Mouse (Mus musculus) heart, adult 8-10 months (tissue): ENCODE measurements at regions not wholly inside any gene's neighbourhood (a gene's known extent, or its start where the extent isn't known, plus 50 kb on each side); places are given as distances from the start of the nearest gene placed in this dataset.
"Not testable (repeated sequence)": the region's sequence is repeated elsewhere in the genome, so short reads cannot be mapped to it uniquely, and the experiment has no call there.

Experiments used
- DNase-seq: peaks from one replicate; pipeline ENCODE4 v3.0.0; 2022; ENCODE audit warnings: low spot score

- no peak for DNase-seq
Measured at GRCm38 (mm10) chr10:120726369-120726768, 172.5 kb downstream of the Msrb3 start.

GRCm38 (mm10) chr10:120721956-120722532 is 176.9 kb downstream of the Msrb3 start:
- DNase-seq: no peak

GRCm38 (mm10) chr10:120720981-120721380 is 177.9 kb downstream of the Msrb3 start:
- no peak for DNase-seq

GRCm38 (mm10) chr10:120720061-120720460 is 178.8 kb downstream of the Msrb3 start:
- DNase-seq: no peak

GRCm38 (mm10) chr10:120717159-120717567 is 181.7 kb downstream of the Msrb3 start:
- peak; percentile 12 for DNase-seq

- DNase-seq: no peak
Measured at GRCm38 (mm10) chr10:120716391-120716790, 182.5 kb downstream of the Msrb3 start.

- DNase-seq: no peak
Measured at GRCm38 (mm10) chr10:120707771-120708750, 190.8 kb downstream of the Msrb3 start.

- no peak for DNase-seq
Measured at GRCm38 (mm10) chr10:120706684-120707290, 192.1 kb downstream of the Msrb3 start.

GRCm38 (mm10) chr10:120701833-120702232 is 197.1 kb downstream of the Msrb3 start:
- peak; percentile 68 for DNase-seq

- no peak for DNase-seq
Measured at GRCm38 (mm10) chr10:120697275-120697856, 201.5 kb downstream of the Msrb3 start.

- no peak for DNase-seq
Measured at GRCm38 (mm10) chr10:120696481-120696880, 202.4 kb downstream of the Msrb3 start.

GRCm38 (mm10) chr10:120694472-120694871 is 204.4 kb downstream of the Msrb3 start:
- DNase-seq: no peak

GRCm38 (mm10) chr10:120691451-120691850 is 207.4 kb downstream of the Msrb3 start:
- DNase-seq: peak; percentile 15

- no peak for DNase-seq
Measured at GRCm38 (mm10) chr10:120686123-120686522, 209.9 kb upstream of the Hmga2 start.

- no peak for DNase-seq
Measured at GRCm38 (mm10) chr10:120682021-120682420, 205.8 kb upstream of the Hmga2 start.

GRCm38 (mm10) chr10:120679982-120680381 is 203.7 kb upstream of the Hmga2 start:
- DNase-seq: no peak

- DNase-seq: no peak
Measured at GRCm38 (mm10) chr10:120678277-120678676, 202.0 kb upstream of the Hmga2 start.

GRCm38 (mm10) chr10:120675369-120675768 is 199.1 kb upstream of the Hmga2 start:
- DNase-seq: no peak

GRCm38 (mm10) chr10:120674321-120675045 is 198.2 kb upstream of the Hmga2 start:
- DNase-seq: no peak

- DNase-seq: not testable (repeated sequence)
Measured at GRCm38 (mm10) chr10:120667678-120668031, 191.4 kb upstream of the Hmga2 start.

- peak; percentile 53 for DNase-seq
Measured at GRCm38 (mm10) chr10:120666985-120667677, 190.9 kb upstream of the Hmga2 start.
